Mouse (Mus musculus) bone marrow, adult 2 months (tissue): ENCODE results near the gene Rtel1.

Experiments used
- CTCF ChIP-seq: fragments of 200-500 bp; IDR thresholded peaks from 2 replicates; pipeline ENCODE4 v1.5.1; 2011; ENCODE audit warnings: low read length, control low read depth; ENCODE audit not compliant: control insufficient read depth, insufficient read depth
- POLR2A ChIP-seq: fragments of 200-500 bp; IDR thresholded peaks from 2 replicates; pipeline ENCODE4 v1.6.1; 2011; ENCODE audit warnings: low read depth, mild to moderate bottlenecking, control low read depth, low read length, borderline replicate concordance; ENCODE audit not compliant: control insufficient read depth

DNA sequence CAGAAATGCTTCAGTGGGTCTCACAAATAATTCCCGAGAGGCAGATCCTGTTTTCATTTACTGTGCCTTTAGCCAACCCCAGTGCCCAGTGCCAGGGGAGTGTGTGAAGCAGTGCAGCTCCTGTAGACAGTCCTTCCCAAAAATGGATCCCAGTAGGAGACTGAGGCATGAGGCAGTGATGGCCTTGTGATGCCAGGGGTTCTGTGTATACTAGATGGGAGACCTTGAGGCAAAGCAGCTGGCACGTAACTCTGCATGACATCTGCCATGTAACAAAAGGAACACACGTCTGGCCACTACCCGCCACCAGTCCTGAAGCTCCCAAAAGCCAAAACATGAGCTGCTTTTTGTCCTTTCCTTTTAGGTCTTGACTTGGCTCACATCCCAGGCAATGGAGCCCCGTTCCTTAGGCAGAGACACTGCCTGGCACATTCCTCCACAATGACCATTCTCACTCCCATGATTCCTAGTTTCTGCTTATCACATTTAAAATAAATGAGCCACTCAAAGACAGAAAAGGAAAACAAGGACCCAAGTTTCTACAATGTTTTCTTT is 77.7 kb downstream of the Rtel1 start:
- TF ChIP-seq CTCF (no peak), POLR2A (no peak)
